Mouse (Mus musculus) bone marrow, adult 2 months (tissue): Measurements from ENCODE around the gene Rpl27.

Experiments
- CTCF ChIP-seq: fragments of 200-500 bp; IDR thresholded peaks from 2 replicates; pipeline ENCODE4 v1.5.1; 2011; ENCODE audit warnings: low read length, control low read depth; ENCODE audit not compliant: control insufficient read depth, insufficient read depth
- POLR2A ChIP-seq: fragments of 200-500 bp; IDR thresholded peaks from 2 replicates; pipeline ENCODE4 v1.6.1; 2011; ENCODE audit warnings: low read depth, mild to moderate bottlenecking, control low read depth, low read length, borderline replicate concordance; ENCODE audit not compliant: control insufficient read depth

GRCm38 (mm10) chr11:101395110-101395509, 47.0 kb upstream of the Rpl27 start:
- TF ChIP-seq CTCF (peak; percentile 75), POLR2A (no peak)
